Mouse (Mus musculus): Measurements from ENCODE around the gene Pnpla2.
A peak's percentile ranks its signal among the peaks of the same experiment; 100 is the strongest.
"Not testable (repeated sequence)": the region's sequence is repeated elsewhere in the genome, so short reads cannot be mapped to it uniquely, and the experiment has no call there.

Gene Pnpla2

GRCm38 (mm10) chr7:141432186-141432611 lies 22.8 kb upstream of the Pnpla2 start:
- DNase-seq: peak; percentile 10

- DNase-seq: peak; percentile 15
These were observed 22.1 kb upstream of the Pnpla2 start for GRCm38 (mm10) chr7:141432741-141433516.

- peak; percentile 29 for DNase-seq
These were observed 21.2 kb upstream of the Pnpla2 start for GRCm38 (mm10) chr7:141433517-141434400.

GRCm38 (mm10) chr7:141434464-141434863 lies 20.5 kb upstream of the Pnpla2 start:
- peak; percentile 59 for DNase-seq

GRCm38 (mm10) chr7:141435129-141435855 lies 19.7 kb upstream of the Pnpla2 start:
- peak; percentile 72 for DNase-seq

- DNase-seq: peak; percentile 19
These were observed 19.0 kb upstream of the Pnpla2 start for GRCm38 (mm10) chr7:141435856-141436522.

GRCm38 (mm10) chr7:141436523-141436892 lies 18.5 kb upstream of the Pnpla2 start:
- DNase-seq: peak; percentile 6

GRCm38 (mm10) chr7:141437178-141438120 lies 17.5 kb upstream of the Pnpla2 start, which contains the start of gene Slc25a22:
Gene Slc25a22, minus strand, starts transcription at chr7:141437892.
- DNase-seq: peak; percentile 94

- DNase-seq: peak; percentile 10
These were observed 16.6 kb upstream of the Pnpla2 start for GRCm38 (mm10) chr7:141438201-141438968.

- peak; percentile 12 for DNase-seq
These were observed 15.8 kb upstream of the Pnpla2 start for GRCm38 (mm10) chr7:141439140-141439679.

- peak; percentile 18 for DNase-seq
These were observed 15.2 kb upstream of the Pnpla2 start for GRCm38 (mm10) chr7:141439811-141440210.

- peak; percentile 62 for DNase-seq
These were observed 14.4 kb upstream of the Pnpla2 start for GRCm38 (mm10) chr7:141440613-141441012.

- peak; percentile 15 for DNase-seq
These were observed 13.5 kb upstream of the Pnpla2 start for GRCm38 (mm10) chr7:141441460-141441859.

GRCm38 (mm10) chr7:141442199-141442598 lies 12.8 kb upstream of the Pnpla2 start:
- DNase-seq: peak; percentile 16

GRCm38 (mm10) chr7:141443081-141443821 lies 11.7 kb upstream of the Pnpla2 start:
- peak; percentile 51 for DNase-seq

GRCm38 (mm10) chr7:141443828-141444237 lies 11.2 kb upstream of the Pnpla2 start, which contains the start of gene Pidd1:
Gene Pidd1, minus strand, starts transcription at chr7:141444025.
- peak; percentile 74 for DNase-seq

GRCm38 (mm10) chr7:141446374-141446773 lies 8.6 kb upstream of the Pnpla2 start:
- not testable (repeated sequence) for DNase-seq

- peak; percentile 92 for DNase-seq
These were observed 7.6 kb upstream of the Pnpla2 start, which contains the start of gene Rplp2 for GRCm38 (mm10) chr7:141447110-141447991. Gene Rplp2, plus strand, starts transcription at chr7:141447370.

Measured in thymus, postnatal 4 days (tissue).